Mouse (Mus musculus) ES-E14 (cell line): ENCODE measurements around the gene Gstz1.

Experiments used
- CHD2 ChIP-seq: IDR thresholded peaks from 2 replicates; pipeline ENCODE4 v1.6.1; 2014; ENCODE audit warnings: mild to moderate bottlenecking, low read depth, low read length, inconsistent platforms
- HCFC1 ChIP-seq: IDR thresholded peaks from 2 replicates; pipeline ENCODE4 v1.6.1; 2012; ENCODE audit warnings: low read length, inconsistent platforms, borderline replicate concordance; ENCODE audit not compliant: insufficient read depth
- MAFK ChIP-seq: IDR thresholded peaks from 2 replicates; pipeline ENCODE4 v1.6.1; 2014; ENCODE audit warnings: mild to moderate bottlenecking, low read depth, low read length, inconsistent platforms; ENCODE audit not compliant: insufficient read depth
- ZC3H11A ChIP-seq: IDR thresholded peaks from 2 replicates; pipeline ENCODE4 v1.6.1; 2012; ENCODE audit warnings: low read depth, mild to moderate bottlenecking, inconsistent platforms, low read length, borderline replicate concordance
- ZNF384 ChIP-seq: IDR thresholded peaks from 2 replicates; pipeline ENCODE4 v1.6.1; 2012; ENCODE audit warnings: low read depth, low read length, inconsistent platforms

- TF ChIP-seq MAFK (no peak), ZNF384 (no peak), HCFC1 (no peak), CHD2 (no peak), ZC3H11A (no peak)
Observed at GRCm38 (mm10) chr12:87196310-87196709, 49.3 kb downstream of the Gstz1 start.
